Comparison of ENCODE assay signal across 13 mouse cellular contexts in the genomic region with DNA sequence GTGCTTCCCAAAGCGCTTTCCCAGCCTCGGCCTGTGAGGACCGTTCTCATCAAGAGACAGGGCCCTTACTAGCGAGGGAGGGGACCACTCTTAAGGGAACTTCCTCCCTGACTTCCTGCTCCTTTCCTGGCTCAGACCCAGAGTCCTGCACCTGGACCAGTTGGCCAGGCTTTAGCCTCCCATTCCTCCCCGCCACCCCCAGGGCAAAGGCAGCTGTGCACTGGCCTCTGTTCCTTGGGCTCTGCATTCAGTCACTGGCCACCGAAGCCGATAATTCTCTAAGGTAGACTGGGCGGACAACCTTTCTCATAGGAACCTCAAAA.
DNase-seq lines count a peak whose midpoint lies in the region; ATAC-seq lines count a peak whose summit lies in the region.
"Had no signal": no experiment of that assay in that cellular context is flagged by ENCODE, and none has a peak within 500 bp of the region (broad histone marks: within the 10 kb centered on the region; RNA-seq: fewer than 3 reads in every experiment).

No protein-coding gene starts in this region.

- H3K9ac ChIP-seq in midbrain, embryonic 14.5 days (replicated peaks; ENCODE audit: low read length): no peak overlapping the region
- H3K9ac ChIP-seq in midbrain, embryonic 15.5 days: no peak overlapping the region
- H3K9ac ChIP-seq in forebrain, embryonic 15.5 days (replicated peaks): no peak overlapping the region

- no peak for ATAC-seq in midbrain, embryonic 14.5 days (ENCODE audit: low FRiP score, low TSS enrichment)
- ATAC-seq in midbrain, embryonic 15.5 days (replicated peaks): no peak
- ATAC-seq in forebrain, embryonic 15.5 days (replicated peaks): no peak
- ATAC-seq: activated CD4-positive, CD25-positive, alpha-beta regulatory T cell, adult 4 months; inflammation-experienced regulatory T-cells, adult 6 months had no signal

- no peaks in the 10 kb centered on the region for H3K9me3 ChIP-seq in midbrain, embryonic 14.5 days (ENCODE audit: control insufficient read depth, low read length)
- no peaks in the 10 kb centered on the region for H3K9me3 ChIP-seq in midbrain, embryonic 15.5 days
- no peaks in the 10 kb centered on the region for H3K9me3 ChIP-seq in forebrain, embryonic 15.5 days

- H3K27me3 ChIP-seq in midbrain, embryonic 14.5 days (ENCODE audit: control insufficient read depth, insufficient read depth, low read length): no peaks in the 10 kb centered on the region
- no peaks in the 10 kb centered on the region for H3K27me3 ChIP-seq in midbrain, embryonic 15.5 days (replicated peaks)
- H3K27me3 ChIP-seq in forebrain, embryonic 15.5 days: no peaks in the 10 kb centered on the region

- DNase-seq in heart, adult 11 months: peak; percentile 93
- no peak for DNase-seq in heart, postnatal 25 days (ENCODE audit: low spot score)
- no peak for DNase-seq in midbrain, embryonic 14.5 days
- DNase-seq in embryo, embryonic 10 days (ENCODE audit: low spot score): no peak
- DNase-seq in thymus, postnatal 4 days: no peak
- DNase-seq: adrenal gland, postnatal 25 days; lung, adult 2 months had no signal

- intact Hi-C loops in heart, postnatal 25 days (cut with DNase I): no loop called here

- WGBS in midbrain, embryonic 14.5 days: 84% methylated on average over 8 of the region's 8 CpGs
- WGBS in midbrain, embryonic 15.5 days: 84% methylated on average over 8 of the region's 8 CpGs
- 76% methylated on average over 8 of the region's 8 CpGs for WGBS in forebrain, embryonic 15.5 days

- H3K4me3 ChIP-seq in midbrain, embryonic 14.5 days (replicated peaks; ENCODE audit: low read depth, low read length): no peak overlapping the region
- no peak overlapping the region for H3K4me3 ChIP-seq in midbrain, embryonic 15.5 days
- no peak overlapping the region for H3K4me3 ChIP-seq in forebrain, embryonic 15.5 days
- H3K4me3 ChIP-seq: layer of hippocampus, adult 2 months had no signal

- no peaks in the 10 kb centered on the region for H3K4me1 ChIP-seq in midbrain, embryonic 14.5 days (ENCODE audit: control insufficient read depth, insufficient read depth, low read length)
- peaks cover 11% of the 10 kb centered on the region; the same call in 1 of the 2 replicates for H3K4me1 ChIP-seq in midbrain, embryonic 15.5 days
- peaks cover 19% of the 10 kb centered on the region for H3K4me1 ChIP-seq in forebrain, embryonic 15.5 days

- 0 out of 2 replicates have a peak overlapping the region, but pooled peaks have one; percentile 3 for H3K27ac ChIP-seq in midbrain, embryonic 14.5 days (replicated peaks; ENCODE audit: low read depth, low read length)
- H3K27ac ChIP-seq in midbrain, embryonic 15.5 days: no peak overlapping the region
- H3K27ac ChIP-seq in forebrain, embryonic 15.5 days (replicated peaks): peak overlapping the region; percentile 57
- H3K27ac ChIP-seq: layer of hippocampus, adult 2 months had no signal

- no peaks in the 10 kb centered on the region for H3K36me3 ChIP-seq in midbrain, embryonic 14.5 days (ENCODE audit: control insufficient read depth, insufficient read depth, low read length)
- no peaks in the 10 kb centered on the region for H3K36me3 ChIP-seq in midbrain, embryonic 15.5 days (replicated peaks)
- H3K36me3 ChIP-seq in forebrain, embryonic 15.5 days: no peaks in the 10 kb centered on the region

- no peak overlapping the region for H3K4me2 ChIP-seq in midbrain, embryonic 14.5 days (ENCODE audit: low read length)
- H3K4me2 ChIP-seq in midbrain, embryonic 15.5 days: no peak overlapping the region
- no peak overlapping the region for H3K4me2 ChIP-seq in forebrain, embryonic 15.5 days (replicated peaks)
- H3K4me2 ChIP-seq: midbrain, embryonic 11.5 days had no signal
